Mouse (Mus musculus): ENCODE data around the gene Id3.

DNA sequence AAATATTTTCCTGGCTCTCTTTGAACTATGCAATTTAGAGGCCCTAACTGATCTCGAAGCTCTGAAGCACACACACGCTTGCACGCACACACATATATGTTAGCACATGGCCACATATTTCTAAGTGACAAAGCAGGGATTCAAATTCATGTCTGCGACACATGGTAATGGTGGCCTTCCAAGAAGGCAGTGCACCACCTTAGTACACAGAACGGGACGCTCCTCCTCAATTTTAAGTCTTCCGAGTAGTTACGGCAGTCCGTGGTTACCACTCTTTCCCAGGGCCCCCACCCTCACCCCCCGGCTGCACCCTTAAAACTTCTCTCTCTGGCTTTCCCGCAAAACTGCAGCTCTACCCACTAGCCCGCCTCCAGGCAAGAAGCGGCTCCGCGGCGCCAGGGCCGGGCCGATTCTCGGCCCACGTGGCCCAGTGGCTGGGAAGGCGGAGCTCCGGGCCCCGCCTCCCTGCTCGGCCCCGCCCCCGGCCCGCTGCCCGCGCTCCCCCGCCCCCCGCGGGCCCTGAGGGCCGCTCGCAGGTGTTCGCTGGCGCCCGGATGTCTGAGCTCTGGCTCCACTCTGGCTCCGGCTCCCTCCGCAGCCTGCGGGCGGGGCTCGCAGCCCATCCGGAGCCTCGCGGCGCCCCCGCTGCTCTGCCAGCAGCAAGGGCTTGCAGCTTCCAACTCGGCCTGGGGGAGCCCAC is 4.3 kb downstream of the Id3 start:
- TF ChIP-seq POLR2A (IDR thresholded peaks at IDR 0.05; ENCODE audit: insufficient read depth, low read length) (no peak), CTCF (IDR thresholded peaks at IDR 0.05; ENCODE audit: low read depth, low read length) (no peak)

Measured in ES-Bruce4 (cell line).